Comparison of ENCODE assay signal across 23 mouse cellular contexts in the genomic region with DNA sequence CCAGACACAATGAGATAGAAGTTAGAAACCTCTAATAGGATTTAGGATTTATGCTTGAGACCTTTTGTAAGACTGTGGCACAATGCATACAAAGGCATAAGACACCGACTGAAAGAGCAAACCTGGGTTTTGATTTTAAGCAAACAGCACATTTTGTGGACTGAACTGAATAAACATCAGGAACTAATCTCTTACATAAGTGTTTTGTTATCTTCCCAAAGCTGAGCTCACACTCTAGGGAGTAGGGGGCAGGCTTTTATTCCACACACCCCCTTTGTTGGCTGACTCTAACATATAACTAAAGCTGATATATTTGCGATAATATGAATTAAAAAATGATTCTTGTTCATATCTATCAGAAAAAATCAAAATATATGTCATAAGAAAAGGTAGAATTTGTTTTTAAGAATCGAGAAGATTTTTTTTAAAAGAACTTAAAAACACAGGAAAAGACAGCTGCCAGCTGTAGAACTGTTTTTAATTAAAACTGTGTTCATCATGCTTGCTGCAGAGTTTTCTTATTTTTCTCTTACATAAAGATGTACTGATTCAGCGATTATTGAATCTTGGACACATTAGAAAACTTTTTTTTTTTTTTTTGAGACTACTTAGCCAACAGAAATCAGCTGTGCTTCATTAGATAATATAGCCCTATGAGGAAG. TPM values are rescaled to one million over a fixed set of nuclear protein-coding genes. Genes with fewer than 3 reads are reported as not detected.
DNase-seq lines count a peak whose midpoint lies in the region; ATAC-seq and TF ChIP-seq lines count a peak whose summit lies in the region.
"Had no signal": no experiment of that assay in that cellular context is flagged by ENCODE, and none has a peak within 500 bp of the region (broad histone marks: within the 10 kb centered on the region; RNA-seq: fewer than 3 reads in every experiment).

No protein-coding gene starts in this region.

- H3K36me3 ChIP-seq in limb, embryonic 14.5 days (ENCODE audit: control insufficient read depth, insufficient read depth, low read length), result no peaks in the 10 kb centered on the region
- H3K36me3 ChIP-seq in limb, embryonic 10.5 days, result no peaks in the 10 kb centered on the region
- H3K36me3 ChIP-seq in embryonic facial prominence, embryonic 13.5 days, result no peaks in the 10 kb centered on the region
- H3K36me3 ChIP-seq: forebrain, embryonic 15.5 days; limb, embryonic 12.5 days; stomach, embryonic 15.5 days had no signal

- no peak for ATAC-seq in limb, embryonic 14.5 days (ENCODE audit: low FRiP score, low read depth)
- no peak for ATAC-seq in embryonic facial prominence, embryonic 13.5 days (ENCODE audit: insufficient number of reproducible peaks, insufficient read depth, low FRiP score, low TSS enrichment, low read depth)
- ATAC-seq: forebrain, embryonic 15.5 days; hindbrain, embryonic 16.5 days; intestine, embryonic 16.5 days; midbrain, embryonic 16.5 days had no signal

- H3K27me3 ChIP-seq in limb, embryonic 14.5 days (ENCODE audit: control insufficient read depth, insufficient read depth, low read length), result no peaks in the 10 kb centered on the region
- no peaks in the 10 kb centered on the region for H3K27me3 ChIP-seq in limb, embryonic 10.5 days (ENCODE audit: low read depth, poor library complexity, severe bottlenecking)
- no peaks in the 10 kb centered on the region for H3K27me3 ChIP-seq in embryonic facial prominence, embryonic 13.5 days
- H3K27me3 ChIP-seq: forebrain, embryonic 15.5 days; limb, embryonic 12.5 days; stomach, embryonic 15.5 days had no signal

- peak overlapping the region; percentile 76 for H3K27ac ChIP-seq in gastrocnemius, adult 2 months
- H3K27ac ChIP-seq in limb, embryonic 14.5 days (replicated peaks; ENCODE audit: low read depth, low read length), result no peak overlapping the region
- H3K27ac ChIP-seq in limb, embryonic 10.5 days, result no peak overlapping the region
- peak overlapping the region; percentile 48 for H3K27ac ChIP-seq in embryonic facial prominence, embryonic 13.5 days
- H3K27ac ChIP-seq: forebrain, embryonic 15.5 days; limb, embryonic 12.5 days; liver, embryonic 14.5 days; stomach, embryonic 15.5 days had no signal

- no peak overlapping the region for H3K4me3 ChIP-seq in gastrocnemius, adult 2 months
- no peak overlapping the region for H3K4me3 ChIP-seq in limb, embryonic 14.5 days (replicated peaks; ENCODE audit: low read length)
- H3K4me3 ChIP-seq in limb, embryonic 10.5 days, result no peak overlapping the region
- no peak overlapping the region for H3K4me3 ChIP-seq in embryonic facial prominence, embryonic 13.5 days
- H3K4me3 ChIP-seq: forebrain, embryonic 15.5 days; limb, embryonic 12.5 days; stomach, embryonic 15.5 days had no signal

- no peak for DNase-seq in gastrocnemius, adult 2 months
- no peak for DNase-seq in gastrocnemius, postnatal 36 days
- DNase-seq in limb, embryonic 14.5 days (ENCODE audit: low spot score), result peak; percentile 65
- DNase-seq in limb, embryonic 10.5 days (ENCODE audit: low spot score), result no peak
- peak; percentile 63 for DNase-seq in NIH3T3 (ENCODE audit: low read depth)
- DNase-seq in T-cell, adult 2 months (ENCODE audit: low spot score), result no peak
- no peak for DNase-seq in frontal cortex, postnatal 14 days (ENCODE audit: low spot score in 2 of 2)
- DNase-seq: adrenal gland, adult 2 months; B cell, adult 2 months; cerebellum, adult 9-11 months; kidney, postnatal 4 days; lung, postnatal 14 days; right cerebral cortex, postnatal 25 days had no signal

- WGBS in limb, embryonic 14.5 days, result 62% methylated on average over 4 of the region's 4 CpGs
- 74% methylated on average over 4 of the region's 4 CpGs for WGBS in limb, embryonic 10.5 days
- 23% methylated on average over 4 of the region's 4 CpGs for WGBS in embryonic facial prominence, embryonic 13.5 days

- H3K4me1 ChIP-seq in limb, embryonic 14.5 days (ENCODE audit: control insufficient read depth, insufficient read depth, low read length), result no peaks in the 10 kb centered on the region
- no peaks in the 10 kb centered on the region for H3K4me1 ChIP-seq in limb, embryonic 10.5 days
- H3K4me1 ChIP-seq in embryonic facial prominence, embryonic 13.5 days, result 0 out of 2 replicates have a peak, but pooled peaks cover 7% of the 10 kb centered on the region
- H3K4me1 ChIP-seq: forebrain, embryonic 15.5 days; limb, embryonic 12.5 days; stomach, embryonic 15.5 days had no signal

- TF ChIP-seq CTCF in gastrocnemius, adult 2 months (IDR thresholded peaks at IDR 0.05), result no peak

- H3K9me3 ChIP-seq in limb, embryonic 14.5 days (ENCODE audit: control insufficient read depth, low read length), result no peaks in the 10 kb centered on the region
- no peaks in the 10 kb centered on the region for H3K9me3 ChIP-seq in limb, embryonic 10.5 days (replicated peaks)
- no peaks in the 10 kb centered on the region for H3K9me3 ChIP-seq in embryonic facial prominence, embryonic 13.5 days
- H3K9me3 ChIP-seq: forebrain, embryonic 15.5 days; limb, embryonic 12.5 days; stomach, embryonic 15.5 days had no signal

- H3K4me2 ChIP-seq in limb, embryonic 14.5 days (replicated peaks; ENCODE audit: low read depth, low read length, severe bottlenecking), result no peak overlapping the region
- H3K4me2 ChIP-seq in embryonic facial prominence, embryonic 13.5 days, result no peak overlapping the region
- H3K4me2 ChIP-seq: forebrain, embryonic 15.5 days; limb, embryonic 12.5 days; stomach, embryonic 15.5 days had no signal

- intact Hi-C loops in gastrocnemius, adult 2 months (cut with DNase I), result no loop called here
- intact Hi-C loops in gastrocnemius, postnatal 36 days (cut with DNase I), result no loop called here

- H3K9ac ChIP-seq in limb, embryonic 14.5 days (ENCODE audit: low read depth, low read length, severe bottlenecking), result no peak overlapping the region
- no peak overlapping the region for H3K9ac ChIP-seq in embryonic facial prominence, embryonic 13.5 days
- H3K9ac ChIP-seq: forebrain, embryonic 15.5 days; limb, embryonic 12.5 days; liver, embryonic 14.5 days; stomach, embryonic 15.5 days had no signal

- TF ChIP-seq POLR2A in limb, embryonic 14.5 days (IDR thresholded peaks at IDR 0.05; ENCODE audit: borderline replicate concordance, extremely low read depth, insufficient read depth, insufficient read length), result no peak

RNA-seq across cellular contexts. Expression of gene Dcn, which starts 56.2 kb away (rescaled TPM):
- total RNA-seq in gastrocnemius, adult 2 months (2021), result 100 to 1,000 TPM; 271 to 502 TPM
- 100 to 1,000 TPM; 271 to 286 TPM for total RNA-seq in gastrocnemius, postnatal 36 days (2021)
- polyA plus RNA-seq in limb, embryonic 14.5 days (2012; rRNA removed), result 435 and 512 TPM in 2 replicates
- 720 and 758 TPM in 2 replicates for polyA plus RNA-seq in limb, embryonic 14.5 days (2014; fragmentation: Nextera tagmentation; extraction: Ambion mirVana)
- 2.4 and 5.2 TPM in 2 replicates for polyA plus RNA-seq in limb, embryonic 10.5 days (2016; fragmentation: Nextera tagmentation; extraction: Ambion mirVana)
- 202 and 222 TPM in 2 replicates for polyA plus RNA-seq in embryonic facial prominence, embryonic 13.5 days (2015; fragmentation: Nextera tagmentation; extraction: Ambion mirVana)
- total RNA-seq: granulocyte monocyte progenitor cell, adult 5-6 weeks; hematopoietic stem cell, adult 5-6 weeks had no signal

Comparison
In these comparisons a context has a peak if more than half of its experiments do, and no peak if none do; other contexts are left out.
1. DNase-seq: peak in limb, embryonic 14.5 days (single experiment) and NIH3T3 (single experiment); none in gastrocnemius, adult 2 months (single experiment), gastrocnemius, postnatal 36 days (0 of 2), limb, embryonic 10.5 days (single experiment), T-cell, adult 2 months (single experiment) and frontal cortex, postnatal 14 days (0 of 2).
2. RNA of gene Dcn, which starts 56.2 kb away (polyA plus RNA-seq): 435 to 758 TPM in limb, embryonic 14.5 days and 202 to 222 TPM in embryonic facial prominence, embryonic 13.5 days; 2.4 to 5.2 TPM in limb, embryonic 10.5 days; every median in the first group is over 10 times any median in the second.
3. H3K27ac ChIP-seq: peak in gastrocnemius, adult 2 months (single experiment) and embryonic facial prominence, embryonic 13.5 days (single experiment); none in limb, embryonic 14.5 days (single experiment) and limb, embryonic 10.5 days (single experiment).